Mouse (Mus musculus) liver, embryonic 14.5 days (tissue): ENCODE data around the gene Gm37240.

Source experiments
- CTCF ChIP-seq: IDR thresholded peaks from 2 replicates; pipeline ENCODE4 v1.5.1; 2016; ENCODE audit warnings: antibody characterized with exemption, low read depth, control low read depth
- EP300 ChIP-seq: IDR thresholded peaks from 2 replicates; pipeline ENCODE4 v1.6.1; 2016; ENCODE audit warnings: antibody characterized with exemption, low read depth

DNA sequence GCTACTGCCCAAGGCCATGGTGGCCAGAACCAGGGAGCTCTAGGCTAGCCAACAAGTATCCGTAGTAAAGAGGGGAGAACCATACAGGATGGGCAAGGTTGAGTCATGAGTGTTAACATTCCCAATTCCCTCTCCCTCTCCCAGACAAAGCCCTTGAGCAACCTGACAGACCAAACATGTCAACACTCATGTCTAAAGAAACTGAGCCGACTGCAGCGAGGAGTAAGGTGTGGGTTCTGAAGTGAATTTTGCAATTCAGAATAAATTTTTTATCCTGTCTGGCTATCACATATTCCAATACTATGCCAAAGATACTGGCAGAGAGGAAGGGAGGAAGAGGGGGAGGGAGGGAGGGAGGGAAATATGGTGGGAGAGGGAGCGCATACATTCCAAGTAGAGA, 33.6 kb downstream of the Gm37240 start:
- TF ChIP-seq CTCF (no peak), EP300 (no peak)
